Mouse (Mus musculus) embryonic fibroblast, embryonic 13.5 days (primary cell): ENCODE results near the gene Fhl2.

Experiments
- CTCF ChIP-seq: IDR thresholded peaks from 2 replicates; pipeline ENCODE4 v1.5.1; 2011; ENCODE audit warnings: mild to moderate bottlenecking, control low read depth, low read length, moderate library complexity, borderline replicate concordance; ENCODE audit not compliant: insufficient read depth
- POLR2A ChIP-seq: IDR thresholded peaks from 2 replicates; pipeline ENCODE4 v1.6.1; 2011; ENCODE audit warnings: low read depth, mild to moderate bottlenecking, control low read depth, low read length, moderate library complexity

- no peak for TF ChIP-seq POLR2A
- TF ChIP-seq CTCF, result no peak
Measured at GRCm38 (mm10) chr1:43245014-43245413, 48.2 kb upstream of the Fhl2 start.
